Mouse (Mus musculus) cerebellum, postnatal 36 days (tissue): ENCODE measurements at regions not wholly inside any gene's neighbourhood (a gene's known extent, or its start where the extent isn't known, plus 50 kb on each side); places are given as distances from the start of the nearest gene placed in this dataset.

Source experiments
- DNase-seq, 2 experiments: peaks; one replicate each; pipeline ENCODE4 v3.0.0; 2021 to 2022; ENCODE audit warnings: mixed read lengths in 2 of 2

DNA sequence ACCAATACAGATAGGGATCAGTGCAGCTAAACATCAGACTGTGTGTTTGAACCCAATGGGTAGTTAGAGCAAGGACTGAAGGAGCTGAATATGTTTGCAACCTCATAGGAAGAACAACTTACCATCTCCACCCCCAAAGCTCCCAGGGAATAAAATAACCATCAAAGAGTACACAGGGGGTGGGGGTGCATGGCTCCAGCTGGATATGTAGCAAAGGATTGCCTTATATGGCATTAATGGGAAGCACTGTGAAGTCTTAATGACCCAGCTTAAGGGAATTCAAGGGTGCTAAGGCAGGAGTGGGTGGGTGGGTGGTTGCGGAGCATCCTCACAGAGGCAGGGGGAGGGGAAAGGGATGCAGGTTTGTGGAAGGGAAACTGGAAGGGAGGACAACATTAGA, 404.0 kb upstream of the Gm12887 start:
- no peak for DNase-seq

DNA sequence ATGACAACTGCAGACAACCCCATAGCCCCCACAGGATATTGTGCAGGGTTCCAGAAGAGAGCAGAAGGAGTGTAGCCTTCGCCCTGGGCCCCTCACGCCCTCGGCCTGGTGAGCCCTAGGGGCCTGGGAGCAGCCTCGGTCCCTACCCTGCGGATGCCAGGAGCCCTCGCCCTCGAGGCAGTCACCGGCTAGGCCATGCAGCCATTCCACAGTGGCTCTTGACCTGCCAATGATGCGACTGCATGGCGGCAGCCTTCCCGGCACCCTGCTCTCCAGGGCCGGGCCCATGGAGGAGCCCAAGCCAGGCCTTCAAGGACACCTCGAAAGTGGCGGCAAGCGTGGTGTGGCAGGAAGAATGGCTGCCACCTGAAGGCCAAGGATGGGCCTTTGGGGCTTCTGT, 401.0 kb upstream of the Gm12887 start:
- DNase-seq = no peak

DNA sequence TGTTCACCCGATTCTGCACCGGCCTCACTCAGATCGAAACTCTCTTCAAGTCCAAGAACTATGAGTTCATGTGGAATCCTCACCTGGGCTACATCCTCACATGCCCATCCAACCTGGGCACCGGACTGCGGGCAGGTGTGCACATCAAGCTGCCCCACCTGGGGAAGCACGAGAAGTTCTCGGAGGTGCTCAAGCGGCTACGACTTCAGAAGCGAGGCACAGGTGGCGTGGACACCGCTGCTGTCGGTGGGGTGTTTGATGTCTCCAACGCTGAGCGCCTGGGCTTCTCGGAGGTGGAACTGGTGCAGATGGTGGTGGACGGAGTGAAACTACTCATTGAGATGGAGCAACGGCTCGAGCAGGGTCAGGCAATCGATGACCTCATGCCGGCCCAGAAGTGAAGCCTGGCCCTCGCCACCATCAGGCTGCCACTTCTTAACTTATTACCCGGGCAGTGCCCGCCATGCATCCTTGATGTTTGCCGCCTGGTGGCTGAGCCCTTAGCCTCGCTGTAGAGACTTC, 387.1 kb upstream of the Gm12887 start:
- DNase-seq = peak in 1 of 2 experiments; percentile 1

DNA sequence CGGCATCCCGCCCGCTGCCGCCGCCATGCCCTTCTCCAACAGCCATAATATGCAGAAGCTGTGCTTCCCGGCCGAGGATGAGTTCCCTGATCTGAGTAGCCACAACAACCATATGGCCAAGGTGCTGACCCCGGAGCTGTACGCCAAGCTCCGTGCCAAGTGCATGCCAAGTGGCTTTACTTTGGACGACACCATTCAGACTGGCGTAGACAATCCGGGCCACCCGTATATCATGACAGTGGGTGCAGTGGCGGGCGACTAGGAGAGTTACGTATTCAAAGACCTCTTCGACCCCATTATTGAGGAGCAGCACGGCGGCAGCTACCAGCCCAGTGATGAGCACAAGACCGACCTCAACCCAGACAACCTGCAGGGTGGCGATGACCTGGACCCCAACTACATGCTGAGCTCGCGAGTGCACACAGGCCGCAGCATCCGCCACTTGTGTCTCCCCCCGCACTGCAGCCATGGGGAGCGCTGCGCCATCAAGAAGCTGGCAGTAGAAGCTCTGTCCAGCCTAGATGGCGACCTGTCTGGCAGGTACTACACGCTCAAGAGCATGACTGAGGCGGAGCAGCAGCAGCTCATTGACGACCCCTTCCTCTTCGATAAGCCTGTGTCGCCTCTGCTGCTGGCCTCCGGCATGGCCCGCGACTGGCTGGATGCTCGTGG, 386.4 kb upstream of the Gm12887 start:
- no peak for DNase-seq

DNA sequence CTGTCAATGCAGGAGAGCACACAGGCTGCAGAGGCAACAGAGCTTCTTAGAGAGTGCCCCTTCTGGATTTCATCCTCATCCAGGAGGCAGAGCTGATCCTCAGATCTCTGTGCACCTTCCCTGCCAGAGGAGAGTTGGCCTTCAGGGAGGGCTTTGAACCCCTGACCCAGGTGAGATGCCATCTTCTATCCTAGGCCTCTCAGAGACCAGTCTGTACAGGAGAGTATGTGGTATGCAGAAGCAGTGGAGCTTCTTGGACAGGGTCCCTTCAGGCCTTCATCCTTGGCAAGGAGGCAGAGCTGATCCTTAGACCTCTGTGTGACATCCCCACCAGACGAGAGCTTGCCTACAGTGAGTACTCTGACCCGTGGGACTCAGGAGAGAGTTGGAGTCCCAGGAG, 364.8 kb upstream of the Gm12887 start:
- DNase-seq = no peak

DNA sequence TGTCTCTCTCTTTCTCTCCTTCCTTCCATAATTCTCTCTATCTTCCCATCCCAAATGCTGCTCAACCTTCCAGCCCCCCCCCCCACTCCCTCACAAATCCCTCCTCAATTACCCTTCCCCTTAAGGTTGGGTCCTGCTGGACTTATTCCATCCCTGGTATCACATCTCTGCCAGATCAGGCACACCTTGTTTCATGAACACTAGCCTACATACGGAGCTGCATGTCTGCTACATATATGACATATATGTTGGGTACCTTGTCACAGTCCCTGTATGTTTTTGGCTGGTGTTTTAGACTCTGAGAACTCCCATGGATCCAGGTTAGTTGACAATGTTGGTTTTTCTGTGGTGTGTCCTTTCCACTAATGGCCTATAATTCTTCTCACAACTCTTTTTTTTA, 363.5 kb upstream of the Gm12887 start:
- DNase-seq = no peak

DNA sequence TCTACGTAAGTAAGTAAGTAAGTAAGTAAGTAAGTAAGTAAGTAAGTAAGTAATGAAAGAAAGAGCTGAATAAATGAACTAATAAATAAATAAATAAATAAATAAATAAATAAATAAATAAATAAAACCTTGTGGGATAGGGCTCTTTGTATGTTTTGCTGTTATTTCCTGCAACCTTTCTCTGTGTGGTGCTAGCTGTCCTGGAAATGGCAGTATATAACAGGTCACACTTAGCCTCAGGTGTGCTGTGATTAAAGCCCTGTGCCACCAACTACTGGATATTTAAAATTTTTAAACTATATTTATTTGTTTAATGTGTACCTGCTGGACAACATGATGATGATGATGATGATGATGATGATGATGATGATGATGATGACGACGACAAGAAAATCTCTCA, 353.9 kb upstream of the Gm12887 start:
- no peak for DNase-seq
